Mouse (Mus musculus) MEL (cell line): ENCODE data around the gene Dlx3. TPM values are rescaled to one million over a fixed set of nuclear protein-coding genes. Genes with fewer than 3 reads are reported as not detected.

ENCODE experiments used
- DNase-seq: peaks from one replicate; pipeline ENCODE4 v3.0.0; 2011; ENCODE audit warnings: low read depth, low spot score
- H3K27ac ChIP-seq: 2 replicates; pipeline ENCODE4 v1.5.1; 2012; ENCODE audit warnings: low read depth, mild to moderate bottlenecking, control low read depth, low read length, moderate library complexity; ENCODE audit not compliant: control insufficient read depth
- H3K27me3 ChIP-seq, 2 experiments: fragments of 150-350 bp in 1 of 2; sonication (generic) in 1 of 2; 2 replicates each; pipeline ENCODE4 v1.6.1; 2012; ENCODE audit warnings: low read length in 2 of 2, mild to moderate bottlenecking in 2 of 2, improper control_type of control experiment in 1 of 2, moderate library complexity in 1 of 2; ENCODE audit not compliant: insufficient read depth in 2 of 2, control insufficient read depth in 1 of 2
- H3K36me3 ChIP-seq, 2 experiments: 2 replicates each; pipeline ENCODE4 v1.6.1; 2012 to 2014; ENCODE audit warnings: low read length in 2 of 2, improper control_type of control experiment in 1 of 2, inconsistent platforms in 1 of 2, mild to moderate bottlenecking in 1 of 2; ENCODE audit not compliant: insufficient read depth in 2 of 2, control insufficient read depth in 1 of 2
- H3K4me1 ChIP-seq, 2 experiments: fragments of 150-350 bp in 1 of 2; sonication (generic) in 1 of 2; 2 replicates each; pipeline ENCODE4 v1.6.1; 2012; ENCODE audit warnings: low read length in 2 of 2, improper control_type of control experiment in 1 of 2, mild to moderate bottlenecking in 1 of 2; ENCODE audit not compliant: insufficient read depth in 2 of 2, control insufficient read depth in 1 of 2
- H3K4me3 ChIP-seq, 2 experiments: fragments of 150-350 bp in 1 of 2; sonication (generic) in 1 of 2; 2 replicates each; pipeline ENCODE4 v1.5.1; 2012; ENCODE audit warnings: low read depth in 2 of 2, low read length in 2 of 2, mild to moderate bottlenecking in 2 of 2, moderate library complexity in 2 of 2, control low read depth in 1 of 2, improper control_type of control experiment in 1 of 2; ENCODE audit not compliant: control insufficient read depth in 1 of 2, insufficient read depth in 1 of 2
- H3K79me2 ChIP-seq: 2 replicates; pipeline ENCODE4 v1.6.1; 2012; ENCODE audit warnings: mild to moderate bottlenecking, low read length, moderate library complexity; ENCODE audit not compliant: control insufficient read depth, poor library complexity, insufficient read depth
- H3K9ac ChIP-seq: 2 replicates; pipeline ENCODE4 v1.6.1; 2012; ENCODE audit warnings: low read depth, mild to moderate bottlenecking, control low read depth, low read length, moderate library complexity; ENCODE audit not compliant: control insufficient read depth, poor library complexity, severe bottlenecking
- H3K9me3 ChIP-seq: fragments of 150-350 bp; sonication (generic); replicated peaks from 2 replicates; pipeline ENCODE4 v1.6.1; 2012; ENCODE audit warnings: mild to moderate bottlenecking, low read length, improper control_type of control experiment, moderate library complexity; ENCODE audit not compliant: insufficient read depth
- BHLHE40 ChIP-seq: IDR thresholded peaks from 2 replicates; pipeline ENCODE4 v1.6.1; 2012; ENCODE audit warnings: low read depth, mild to moderate bottlenecking, inconsistent platforms, low read length, improper control_type of control experiment, borderline replicate concordance
- CHD2 ChIP-seq: IDR thresholded peaks from 2 replicates; pipeline ENCODE4 v1.6.1; 2011; ENCODE audit warnings: low read length, improper control_type of control experiment
- CTCF ChIP-seq, 3 experiments: IDR thresholded peaks in 2 of 3; conservative IDR thresholded peaks in 1 of 3; 2 replicates each; pipeline ENCODE4 v1.5.1; 2011 to 2012; ENCODE audit warnings: low read length in 3 of 3, low read depth in 2 of 3, mild to moderate bottlenecking in 2 of 3, improper control_type of control experiment in 1 of 3, inconsistent platforms in 1 of 3, mixed read lengths in 1 of 3, moderate library complexity in 1 of 3; ENCODE audit not compliant: control insufficient read depth in 1 of 3, insufficient read depth in 1 of 3, poor library complexity in 1 of 3, severe bottlenecking in 1 of 3
- E2F4 ChIP-seq: IDR thresholded peaks from 2 replicates; pipeline ENCODE4 v1.6.1; 2011; ENCODE audit warnings: low read depth, low read length, improper control_type of control experiment, borderline replicate concordance
- ELF1 ChIP-seq: IDR thresholded peaks from 2 replicates; pipeline ENCODE4 v1.6.1; 2014; ENCODE audit warnings: low read depth, mild to moderate bottlenecking, inconsistent platforms, low read length, improper control_type of control experiment, moderate library complexity
- EP300 ChIP-seq, 2 experiments: IDR thresholded peaks; 2 replicates each; pipeline ENCODE4 v1.6.1; 2011; ENCODE audit warnings: improper control_type of control experiment in 2 of 2, low read length in 2 of 2, low read depth in 1 of 2, mild to moderate bottlenecking in 1 of 2
- ETS1 ChIP-seq: IDR thresholded peaks from 2 replicates; pipeline ENCODE4 v1.6.1; 2012; ENCODE audit warnings: low read depth, mild to moderate bottlenecking, inconsistent platforms, low read length, improper control_type of control experiment, moderate library complexity
- GATA1 ChIP-seq: IDR thresholded peaks from 2 replicates; pipeline ENCODE4 v1.6.1; 2011; ENCODE audit warnings: low read depth, low read length, improper control_type of control experiment
- JUND ChIP-seq: IDR thresholded peaks from 2 replicates; pipeline ENCODE4 v1.6.1; 2011; ENCODE audit warnings: low read depth, mild to moderate bottlenecking, improper control_type of control experiment, low read length
- KAT2A ChIP-seq: conservative IDR thresholded peaks from 2 replicates; pipeline ENCODE4 v1.6.1; 2012; ENCODE audit warnings: low read depth, low read length, improper control_type of control experiment, inconsistent platforms
- MAFK ChIP-seq: IDR thresholded peaks from 2 replicates; pipeline ENCODE4 v1.6.1; 2011; ENCODE audit warnings: low read depth, mild to moderate bottlenecking, low read length, improper control_type of control experiment, borderline replicate concordance
- MEF2A ChIP-seq: IDR thresholded peaks from 2 replicates; pipeline ENCODE4 v1.6.1; 2014; ENCODE audit warnings: low read depth, mild to moderate bottlenecking, inconsistent platforms, low read length, improper control_type of control experiment; ENCODE audit not compliant: poor library complexity, insufficient replicate concordance, severe bottlenecking; ENCODE audit errors: extremely low read depth
- MYB ChIP-seq: IDR thresholded peaks from 2 replicates; pipeline ENCODE4 v1.6.1; 2011; ENCODE audit warnings: mild to moderate bottlenecking, low read depth, low read length, improper control_type of control experiment
- POLR2A ChIP-seq, 2 experiments: IDR thresholded peaks; 2 replicates each; pipeline ENCODE4 v1.6.1; 2011 to 2012; ENCODE audit warnings: low read length in 2 of 2, mild to moderate bottlenecking in 2 of 2, control low read depth in 1 of 2, improper control_type of control experiment in 1 of 2, low read depth in 1 of 2, moderate library complexity in 1 of 2; ENCODE audit not compliant: control insufficient read depth in 1 of 2, insufficient read depth in 1 of 2, poor library complexity in 1 of 2
- POLR2AphosphoS5 ChIP-seq: IDR thresholded peaks from 2 replicates; pipeline ENCODE4 v1.6.1; 2012; ENCODE audit warnings: low read depth, borderline replicate concordance, mild to moderate bottlenecking, inconsistent platforms, low read length, moderate library complexity, mixed read lengths
- SMC3 ChIP-seq: IDR thresholded peaks from 2 replicates; pipeline ENCODE4 v1.6.1; 2011; ENCODE audit warnings: low read depth, low read length, improper control_type of control experiment
- TAL1 ChIP-seq: IDR thresholded peaks from 2 replicates; pipeline ENCODE4 v1.6.1; 2012; ENCODE audit warnings: mild to moderate bottlenecking, inconsistent platforms, low read length, moderate library complexity, mixed read lengths
- TBP ChIP-seq: IDR thresholded peaks from 2 replicates; pipeline ENCODE4 v1.8.0; 2011; ENCODE audit warnings: low read depth, low read length, improper control_type of control experiment
- TCF12 ChIP-seq: IDR thresholded peaks from 2 replicates; pipeline ENCODE4 v1.6.1; 2014; ENCODE audit warnings: low read depth, mild to moderate bottlenecking, inconsistent platforms, low read length, improper control_type of control experiment, moderate library complexity
- UBTF ChIP-seq: IDR thresholded peaks from 2 replicates; pipeline ENCODE4 v1.6.1; 2012; ENCODE audit warnings: low read depth, mild to moderate bottlenecking, inconsistent platforms, low read length, improper control_type of control experiment, moderate library complexity, borderline replicate concordance; ENCODE audit not compliant: insufficient read depth
- ZC3H11A ChIP-seq: IDR thresholded peaks from 2 replicates; pipeline ENCODE4 v1.6.1; 2012; ENCODE audit warnings: low read depth, mild to moderate bottlenecking, inconsistent platforms, low read length, improper control_type of control experiment
- ZKSCAN1 ChIP-seq: IDR thresholded peaks from 2 replicates; pipeline ENCODE4 v1.6.1; 2012; ENCODE audit warnings: low read depth, mild to moderate bottlenecking, inconsistent platforms, low read length, improper control_type of control experiment, moderate library complexity
- polyA plus RNA-seq, 2 experiments: library from polyadenylated mRNA; stranded (reverse) in 1 of 2; unstranded in 1 of 2; fragments of >175 nt in 1 of 2; fragments of >200 nt in 1 of 2; gene quantifications; 2 replicates each; pipeline versions ENCODE4 v1.2.1 to v1.2.4; 2012; ENCODE audit warnings: low replicate concordance in 2 of 2, low read depth in 1 of 2; ENCODE audit not compliant: insufficient read length in 2 of 2, insufficient read depth in 1 of 2, missing spikeins in 1 of 2
- total RNA-seq: library from RNA; depleted of rRNA; stranded (reverse); fragments of 300-350 nt; gene quantifications from 2 replicates; pipeline ENCODE4 v1.2.3, GENCODE M21; 2012

The Dlx3 gene
- total and polyA plus RNA-seq, 3 experiments = not detected

- Histone ChIP-seq H3K9ac (no peak overlapping the region), H3K27ac (no peak overlapping the region), H3K79me2 (no peaks in the 10 kb centered on the region), H3K4me3 (no peak overlapping the region), H3K9me3 (no peaks in the 10 kb centered on the region), H3K36me3 (no peaks in the 10 kb centered on the region), H3K27me3 (peaks cover 21 to 22% of the 10 kb centered on the region in 2 experiments), H3K4me1 (no peaks in the 10 kb centered on the region)
- TF ChIP-seq TCF12 (no peak), POLR2AphosphoS5 (no peak), CHD2 (no peak), TBP (no peak), CTCF (IDR thresholded peaks at IDR 0.05 in 2 of 3, conservative IDR thresholded peaks at IDR 0.05 in 1 of 3; ENCODE audit: control insufficient read depth in 1 of 3, insufficient read depth in 1 of 3, low read depth in 2 of 3, low read length in 3 of 3, poor library complexity in 1 of 3, severe bottlenecking in 1 of 3) (no peak), JUND (no peak), BHLHE40 (no peak)
- DNase-seq = no peak
These were observed 20.0 kb downstream of the Dlx3 start for GRCm38 (mm10) chr11:95139871-95140270.

DNA sequence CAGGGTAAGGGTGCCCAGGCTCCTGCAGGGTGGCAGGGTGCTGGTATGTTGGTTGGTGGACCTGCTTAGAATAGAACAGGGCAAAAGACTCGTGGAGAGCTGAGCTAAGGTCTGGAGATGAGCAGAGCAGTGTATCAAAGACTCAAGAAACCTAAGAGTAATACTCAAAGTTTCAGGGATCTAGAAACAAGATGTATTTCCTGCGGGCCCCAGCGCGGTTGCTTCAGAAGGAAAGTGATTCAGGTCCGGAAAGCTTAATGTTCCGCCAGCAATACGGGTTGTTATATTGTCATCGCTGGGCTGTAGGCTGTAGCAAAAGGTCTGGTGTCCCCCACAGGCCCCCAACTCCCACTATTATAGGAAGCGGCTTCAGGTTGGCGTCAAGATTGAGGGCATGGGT is 22.3 kb downstream of the Dlx3 start:
- Histone ChIP-seq H3K4me1 (no peaks in the 10 kb centered on the region), H3K9ac (no peak overlapping the region), H3K79me2 (no peaks in the 10 kb centered on the region), H3K36me3 (no peaks in the 10 kb centered on the region), H3K9me3 (no peaks in the 10 kb centered on the region), H3K27ac (no peak overlapping the region), H3K4me3 (no peak overlapping the region), H3K27me3 (peaks cover 19 to 20% of the 10 kb centered on the region in 2 experiments)
- TF ChIP-seq CHD2 (no peak), UBTF (no peak), ETS1 (no peak), POLR2A (IDR thresholded peaks at IDR 0.05; ENCODE audit: control insufficient read depth in 1 of 2, insufficient read depth in 1 of 2, low read depth in 1 of 2, low read length in 2 of 2, poor library complexity in 1 of 2) (no peak), SMC3 (no peak), TAL1 (no peak), MYB (no peak), MAFK (no peak), E2F4 (no peak), EP300 (IDR thresholded peaks at IDR 0.05; ENCODE audit: low read depth in 1 of 2, low read length in 2 of 2) (no peak), ZKSCAN1 (no peak), JUND (no peak), KAT2A (no peak), GATA1 (no peak), ELF1 (no peak), MEF2A (no peak), TBP (no peak), BHLHE40 (no peak), ZC3H11A (no peak)
- DNase-seq = no peak
